In the genomic region with DNA sequence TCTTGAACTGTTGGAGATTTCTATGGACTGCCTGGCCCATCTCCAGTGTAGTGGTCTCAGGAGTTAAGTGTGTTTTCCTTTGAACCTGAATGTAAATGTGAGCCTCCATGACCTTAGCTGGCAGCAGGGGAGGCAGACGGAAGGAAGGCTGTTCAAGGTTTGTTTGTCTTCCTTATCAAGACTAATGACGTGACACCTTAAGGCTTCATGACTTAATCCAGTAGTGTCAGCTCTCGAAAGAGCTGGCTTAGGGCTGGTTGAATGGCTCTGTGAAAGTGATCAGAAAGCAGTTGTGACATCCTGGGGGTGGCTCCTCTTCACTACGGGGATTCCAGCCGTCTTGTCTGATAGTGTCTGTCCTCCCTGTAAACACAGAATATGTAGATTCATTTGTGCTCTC, we compare ENCODE assay signal across 19 mouse cellular contexts.
"Had no signal": no experiment of that assay in that cellular context is flagged by ENCODE, and none has a peak within 500 bp of the region (broad histone marks: within the 10 kb centered on the region; RNA-seq: fewer than 3 reads in every experiment).

No protein-coding gene starts in this region.

- H3K27ac ChIP-seq: liver, embryonic 12.5 days; liver, embryonic 14.5 days; midbrain, embryonic 10.5 days; midbrain, embryonic 12.5 days; neural tube, embryonic 13.5 days; neural tube, embryonic 15.5 days had no signal

- ATAC-seq: liver, embryonic 12.5 days; midbrain, embryonic 16.5 days had no signal

- DNase-seq: lung, adult 18-20 months; lung, postnatal 4 days; midbrain, embryonic 14.5 days; retina, postnatal 1 day; right cerebral cortex, adult 18-20 months; right cerebral cortex, postnatal 25 days; right cerebral cortex, postnatal 4 days; spleen, adult 18-20 months; thymus, adult 2 months; thymus, postnatal 25 days; thymus, postnatal 4 days had no signal

- H3K4me2 ChIP-seq: liver, embryonic 12.5 days; midbrain, embryonic 12.5 days; neural tube, embryonic 13.5 days; neural tube, embryonic 15.5 days had no signal

- H3K9ac ChIP-seq: liver, embryonic 12.5 days; liver, embryonic 14.5 days; midbrain, embryonic 12.5 days; neural tube, embryonic 13.5 days; neural tube, embryonic 15.5 days had no signal

- H3K9me3 ChIP-seq: liver, embryonic 12.5 days; midbrain, embryonic 10.5 days; midbrain, embryonic 12.5 days; neural tube, embryonic 13.5 days; neural tube, embryonic 15.5 days had no signal

- H3K4me3 ChIP-seq: liver, embryonic 12.5 days; midbrain, embryonic 10.5 days; midbrain, embryonic 12.5 days; myocyte; neural tube, embryonic 13.5 days; neural tube, embryonic 15.5 days had no signal

- H3K27me3 ChIP-seq: liver, embryonic 12.5 days; midbrain, embryonic 12.5 days; neural tube, embryonic 13.5 days; neural tube, embryonic 15.5 days had no signal

- H3K36me3 ChIP-seq: liver, embryonic 12.5 days; neural tube, embryonic 13.5 days; neural tube, embryonic 15.5 days had no signal
